Mouse (Mus musculus) forelimb bud, embryonic 11.5 days (tissue): ENCODE data around the gene Akr1c20.

Experiments used
- DNase-seq: peaks from one replicate; pipeline ENCODE4 v3.0.0-alpha.2; 2012; ENCODE audit warnings: low read depth, low spot score

Akr1c20 gene

GRCm38 (mm10) chr13:4523201-4523838 lies at the start of gene Akr1c20:
Akr1c20 (minus strand) TSS chr13:4523345.
- DNase-seq = no peak

- DNase-seq = no peak
Observed at GRCm38 (mm10) chr13:4565996-4566395, 42.9 kb upstream of the Akr1c20 start.

DNA sequence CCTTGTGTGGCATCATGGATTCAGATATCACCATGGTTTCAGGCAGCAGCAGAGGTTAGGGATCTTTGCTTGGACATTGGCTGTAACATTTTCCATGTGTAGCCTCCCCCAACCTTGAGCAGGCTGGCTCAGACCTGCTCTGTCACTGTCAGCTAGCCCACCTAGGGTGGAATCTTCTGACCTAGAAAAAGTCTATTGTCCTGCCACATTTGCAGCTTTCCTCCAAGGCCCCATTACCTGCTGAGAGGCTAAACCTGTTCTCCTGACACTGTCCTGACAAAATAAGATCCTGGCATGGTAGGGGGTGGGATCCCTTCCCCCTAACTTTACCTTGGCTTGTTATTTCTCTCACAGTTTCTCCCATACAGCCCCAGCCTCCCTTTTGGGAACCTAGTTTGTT lies 37.4 kb upstream of the Akr1c20 start:
- no peak for DNase-seq

DNA sequence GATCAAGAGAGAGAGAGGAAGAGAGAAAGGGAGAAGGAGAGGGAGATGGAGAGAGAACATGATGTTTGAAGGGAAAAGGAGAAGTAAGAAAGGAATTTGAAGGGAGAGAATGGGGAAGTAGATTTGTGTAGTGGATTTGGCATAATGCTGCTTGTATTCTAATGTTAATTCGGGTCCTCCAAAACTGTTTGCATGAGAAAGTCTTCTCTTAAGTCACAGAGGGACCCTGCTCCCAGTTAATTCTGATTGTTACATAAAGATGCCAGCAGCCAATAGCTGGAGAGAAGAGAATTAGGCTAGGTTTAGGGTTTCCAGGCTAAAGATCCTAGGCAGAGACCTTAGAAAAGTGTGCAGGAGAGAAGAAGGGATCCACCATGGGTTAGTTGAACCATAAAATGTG lies 36.0 kb upstream of the Akr1c20 start:
- DNase-seq = no peak

- DNase-seq = no peak
Observed at GRCm38 (mm10) chr13:4514811-4515210, 8.3 kb downstream of the Akr1c20 start.

DNA sequence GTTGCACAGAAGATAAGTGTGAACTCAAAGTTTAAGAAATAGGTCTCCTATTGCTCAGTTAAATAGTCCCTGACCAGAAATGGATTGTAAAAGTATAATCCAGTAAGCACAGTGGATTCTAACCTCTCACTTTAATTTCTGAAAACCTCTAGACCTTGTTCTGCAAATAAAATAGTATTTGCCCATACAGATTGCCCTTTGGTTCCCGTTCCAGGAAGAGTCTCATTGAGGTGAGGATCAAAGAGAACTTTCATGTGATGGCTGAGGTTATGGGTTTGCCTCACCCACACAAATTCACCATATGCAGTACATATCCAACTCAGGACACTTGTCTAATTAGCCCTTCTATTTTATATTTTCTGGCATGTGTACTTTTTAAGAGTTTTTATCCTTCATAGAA lies 55.2 kb downstream of the Akr1c20 start:
- no peak for DNase-seq

DNA sequence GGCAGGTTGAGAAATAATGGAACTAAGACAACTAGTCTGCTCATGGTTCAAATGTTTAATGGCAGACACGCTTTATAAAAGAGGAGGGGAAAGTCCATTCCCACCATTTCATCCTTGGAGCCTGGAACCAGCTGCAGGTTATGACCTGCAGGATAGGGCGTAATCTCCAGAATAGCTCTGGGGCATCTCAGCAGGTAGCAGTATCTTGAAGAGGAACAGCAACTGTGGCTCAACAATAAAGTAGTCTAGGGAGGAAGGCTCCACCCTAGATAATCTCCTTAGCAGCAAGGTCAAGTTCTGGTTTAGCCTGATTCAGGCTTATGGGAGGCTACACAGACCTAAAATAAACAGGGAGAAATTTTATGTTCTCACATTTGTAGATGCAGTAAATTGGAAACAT lies 57.5 kb downstream of the Akr1c20 start:
- DNase-seq = no peak
